Mouse (Mus musculus) spleen, adult 2 months (tissue): Measurements from ENCODE around the gene Ptbp3.

Experiments
- CTCF ChIP-seq: fragments of 200-500 bp; IDR thresholded peaks from 2 replicates; pipeline ENCODE4 v1.5.1; 2011; ENCODE audit warnings: mild to moderate bottlenecking, inconsistent platforms; ENCODE audit not compliant: insufficient read depth, insufficient read length, insufficient replicate concordance; ENCODE audit errors: extremely low read depth
- POLR2A ChIP-seq: fragments of 200-500 bp; IDR thresholded peaks from 2 replicates; pipeline ENCODE4 v1.6.1; 2011; ENCODE audit warnings: low read depth, low read length, inconsistent platforms

- TF ChIP-seq CTCF (no peak), POLR2A (no peak)
Measured at GRCm38 (mm10) chr4:59465449-59465848, 83.7 kb downstream of the Ptbp3 start.
